Mouse (Mus musculus): ENCODE data around the gene Ccdc92b. TPM values are rescaled to one million over a fixed set of nuclear protein-coding genes. Genes with fewer than 3 reads are reported as not detected.

Gene Ccdc92b
- total RNA-seq, 2 experiments from 2014 or later: 0.12 to 0.32 TPM

Other genes with a start within 250 kb of the Ccdc92b start
- gene Rap1gap2, start 8.7 kb upstream of the Ccdc92b start, total RNA-seq (2021): 10 to 100 TPM; 15.0 to 16.1 TPM
- gene Cluh, start 29.9 kb downstream of the Ccdc92b start, total RNA-seq (2021): 10 to 100 TPM; 83.7 to 90.5 TPM
- 100 to 1,000 TPM; 110 to 113 TPM for gene Pafah1b1, start 105.1 kb downstream of the Ccdc92b start, total RNA-seq (2021)
- 10 to 100 TPM in 1 of 2 experiments, 1 to 10 TPM in 1; 9.1 to 11.7 TPM for gene Mettl16, start 151.2 kb downstream of the Ccdc92b start, total RNA-seq (2021)
- gene Mnt, start 211.3 kb downstream of the Ccdc92b start, total RNA-seq (2021): 1 to 10 TPM; 7.6 to 9.8 TPM

All from gastrocnemius, postnatal 10 days (tissue).